Mouse (Mus musculus): Measurements from ENCODE around the gene Olfr497.

Gene Olfr497

DNA sequence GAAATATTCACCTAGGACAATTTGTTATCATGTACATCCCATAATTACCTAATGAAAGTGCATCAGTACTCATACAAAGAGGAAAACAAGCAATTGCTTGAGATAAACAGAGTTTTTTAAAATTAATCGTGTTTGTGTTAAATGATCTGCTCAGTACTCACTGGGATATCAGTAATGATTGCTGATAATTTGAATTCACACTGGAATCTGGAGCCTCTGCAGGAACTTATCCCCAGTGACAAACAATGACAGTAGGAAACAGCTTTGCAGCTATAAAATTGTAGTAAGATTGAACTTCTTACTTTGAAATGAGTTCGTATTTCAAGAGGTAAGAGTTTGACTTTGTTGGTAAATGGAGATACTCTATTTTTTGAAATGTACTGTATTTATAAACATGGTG is at the start of gene Olfr497:
TSS of gene Olfr497 (plus strand) at position 301 of the 400 bp plus-strand sequence.
- no peak for DNase-seq (ENCODE audit: low read depth, low spot score)

DNA sequence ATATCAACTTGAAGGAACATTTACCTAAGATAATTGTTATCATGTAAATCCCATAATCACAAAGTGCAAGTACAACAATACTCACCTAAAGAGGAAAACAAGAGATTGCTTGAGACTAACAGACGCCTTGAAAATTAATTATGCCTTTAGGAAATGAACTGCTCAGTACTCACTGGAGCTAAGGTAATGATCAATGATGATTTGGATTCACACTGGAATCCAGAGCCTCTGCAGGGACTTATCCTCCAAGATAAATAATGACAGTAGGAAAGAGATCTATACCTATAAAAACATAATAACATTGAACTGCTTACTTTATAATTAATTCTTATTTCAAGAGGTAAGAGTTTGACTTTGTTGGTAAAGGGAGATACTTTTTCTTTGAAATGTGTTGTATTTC is 27.4 kb upstream of the Olfr497 start, which contains the start of gene Olfr495:
TSS of gene Olfr495 (plus strand) at position 301 of the 400 bp plus-strand sequence.
- no peak for DNase-seq (ENCODE audit: low read depth, low spot score)

DNA sequence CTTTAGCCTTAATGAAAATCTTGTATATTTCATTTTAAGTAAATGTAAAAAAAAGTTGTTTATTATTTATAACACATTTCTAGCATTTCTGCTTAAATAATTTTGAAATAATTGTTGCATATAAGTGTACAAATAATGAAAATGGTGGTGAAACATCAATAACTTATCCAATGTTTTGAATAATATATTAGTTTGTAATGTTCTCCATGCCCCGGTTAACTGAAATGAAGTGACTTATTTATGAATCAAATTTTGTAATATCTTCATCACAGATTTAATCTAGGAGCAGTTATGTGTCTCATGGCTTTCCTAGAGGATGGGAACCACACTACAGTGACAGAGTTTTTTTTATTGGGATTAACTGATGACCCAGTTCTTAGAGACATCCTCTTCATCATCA is 44.8 kb downstream of the Olfr497 start, which contains the start of gene Olfr498:
TSS of gene Olfr498 (plus strand) at position 301 of the 400 bp plus-strand sequence.
- no peak for DNase-seq (ENCODE audit: low read depth, low spot score)
